Mouse (Mus musculus) heart, postnatal 0 days (tissue): ENCODE data around the gene Hdac7. TPM values are rescaled to one million over a fixed set of nuclear protein-coding genes. Genes with fewer than 3 reads are reported as not detected.
"Not testable (repeated sequence)": the region's sequence is repeated elsewhere in the genome, so short reads cannot be mapped to it uniquely, and the experiment has no call there.

Experiments
- ATAC-seq: fragments of 200-750 bp; cut with Nextera tagmentation; 2 replicates; pipeline ENCODE4 v1.8.0; 2017; ENCODE audit warnings: low read depth, moderate number of reproducible peaks, moderate library complexity; ENCODE audit not compliant: insufficient read depth
- DNase-seq: peaks from one replicate; pipeline ENCODE4 v3.0.0-alpha.2; 2016; ENCODE audit warnings: low spot score
- H3K27ac ChIP-seq: fragments of 300-500 bp; sonication (generic); 2 replicates; pipeline ENCODE4 v1.5.1; 2014; ENCODE audit warnings: low read depth, mild to moderate bottlenecking
- H3K27me3 ChIP-seq: fragments of 300-500 bp; sonication (generic); 2 replicates; pipeline ENCODE4 v1.6.1; 2014; ENCODE audit warnings: low read length, mixed read lengths; ENCODE audit not compliant: control insufficient read depth, insufficient read depth
- H3K36me3 ChIP-seq: fragments of 300-500 bp; sonication (generic); replicated peaks from 2 replicates; pipeline ENCODE4 v1.6.1; 2014; ENCODE audit warnings: low read length, mixed read lengths; ENCODE audit not compliant: control insufficient read depth, insufficient read depth
- H3K4me1 ChIP-seq: fragments of 300-500 bp; sonication (generic); 2 replicates; pipeline ENCODE4 v1.6.1; 2014; ENCODE audit warnings: antibody characterized with exemption; ENCODE audit not compliant: control insufficient read depth, insufficient read depth
- H3K4me2 ChIP-seq: fragments of 300-500 bp; sonication (generic); 2 replicates; pipeline ENCODE4 v1.6.1; 2014; ENCODE audit warnings: low read depth, mild to moderate bottlenecking, low read length, moderate library complexity
- H3K4me3 ChIP-seq: fragments of 300-500 bp; sonication (generic); 2 replicates; pipeline ENCODE4 v1.5.1; 2014; ENCODE audit warnings: low read depth, low read length
- H3K9ac ChIP-seq: fragments of 300-500 bp; sonication (generic); replicated peaks from 2 replicates; pipeline ENCODE4 v1.6.1; 2014; ENCODE audit warnings: low read depth, low read length, mixed read lengths
- H3K9me3 ChIP-seq: fragments of 300-500 bp; sonication (generic); replicated peaks from 2 replicates; pipeline ENCODE4 v1.6.1; 2016; ENCODE audit warnings: low read length; ENCODE audit not compliant: control insufficient read depth
- CTCF ChIP-seq: IDR thresholded peaks from 2 replicates; pipeline ENCODE4 v1.5.1; 2016; ENCODE audit warnings: antibody characterized with exemption, control low read depth, low read depth
- EP300 ChIP-seq: IDR thresholded peaks from 2 replicates; pipeline ENCODE4 v1.6.1; 2016; ENCODE audit warnings: antibody characterized with exemption, low read depth
- WGBS: fragments of 180-500 bp; shearing (Covaris S2); extraction: QIAGEN DNeasy Blood & Tissue Kit; methylation state at CpG from one replicate; pipeline ENCODE4 v1.1.7; 2014; 5-methylcytosine and 5-hydroxymethylcytosine counted together
- polyA plus RNA-seq: library from polyadenylated mRNA; unstranded; fragments of >200 nt; fragmentation: Nextera tagmentation; extraction: Ambion mirVana; gene quantifications from 2 replicates; pipeline ENCODE4 v1.2.1, GENCODE M21; 2015
- total RNA-seq: library from RNA; depleted of rRNA; stranded (reverse); fragments of >200 nt; gene quantifications from 2 replicates; pipeline ENCODE4 v1.2.3, GENCODE M21; 2014; ENCODE audit warnings: low replicate concordance

Gene Hdac7
- total and polyA plus RNA-seq, 2 experiments from 2014 or later, result 15.6 to 34.4 TPM

DNA sequence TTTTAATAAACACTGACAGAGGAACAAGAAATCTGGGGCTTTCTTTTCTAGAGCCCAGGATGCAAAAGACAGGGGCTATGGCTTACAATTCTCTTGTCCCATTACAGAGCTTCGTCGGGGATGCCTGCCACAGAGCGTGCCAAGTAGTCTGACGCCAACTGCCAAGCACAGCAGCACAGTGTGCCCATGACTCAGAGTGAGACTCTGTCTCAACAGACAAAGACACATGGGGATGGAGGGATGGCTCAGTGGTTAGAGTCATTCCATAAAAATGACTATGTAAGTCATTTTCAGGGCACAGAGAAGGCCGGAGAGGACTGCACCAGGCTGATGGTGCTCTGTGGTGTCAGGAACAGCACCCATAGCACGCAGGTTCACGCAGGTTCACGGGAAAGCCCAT is 27.9 kb upstream of the Hdac7 start:
- 0 out of 2 replicates have a peak, but pooled peaks cover 4% of the 10 kb centered on the region for H3K27me3 ChIP-seq
- no peak overlapping the region for H3K4me3 ChIP-seq
- no peak for ATAC-seq
- H3K9me3 ChIP-seq, result no peaks in the 10 kb centered on the region
- no peak overlapping the region for H3K4me2 ChIP-seq
- H3K9ac ChIP-seq, result no peak overlapping the region
- no peaks in the 10 kb centered on the region for H3K4me1 ChIP-seq
- DNase-seq, result no peak
- TF ChIP-seq EP300, result no peak
- TF ChIP-seq CTCF, result no peak
- no peak overlapping the region for H3K27ac ChIP-seq
- H3K36me3 ChIP-seq, result no peaks in the 10 kb centered on the region
- 91% methylated on average over 8 of the region's 8 CpGs for WGBS

DNA sequence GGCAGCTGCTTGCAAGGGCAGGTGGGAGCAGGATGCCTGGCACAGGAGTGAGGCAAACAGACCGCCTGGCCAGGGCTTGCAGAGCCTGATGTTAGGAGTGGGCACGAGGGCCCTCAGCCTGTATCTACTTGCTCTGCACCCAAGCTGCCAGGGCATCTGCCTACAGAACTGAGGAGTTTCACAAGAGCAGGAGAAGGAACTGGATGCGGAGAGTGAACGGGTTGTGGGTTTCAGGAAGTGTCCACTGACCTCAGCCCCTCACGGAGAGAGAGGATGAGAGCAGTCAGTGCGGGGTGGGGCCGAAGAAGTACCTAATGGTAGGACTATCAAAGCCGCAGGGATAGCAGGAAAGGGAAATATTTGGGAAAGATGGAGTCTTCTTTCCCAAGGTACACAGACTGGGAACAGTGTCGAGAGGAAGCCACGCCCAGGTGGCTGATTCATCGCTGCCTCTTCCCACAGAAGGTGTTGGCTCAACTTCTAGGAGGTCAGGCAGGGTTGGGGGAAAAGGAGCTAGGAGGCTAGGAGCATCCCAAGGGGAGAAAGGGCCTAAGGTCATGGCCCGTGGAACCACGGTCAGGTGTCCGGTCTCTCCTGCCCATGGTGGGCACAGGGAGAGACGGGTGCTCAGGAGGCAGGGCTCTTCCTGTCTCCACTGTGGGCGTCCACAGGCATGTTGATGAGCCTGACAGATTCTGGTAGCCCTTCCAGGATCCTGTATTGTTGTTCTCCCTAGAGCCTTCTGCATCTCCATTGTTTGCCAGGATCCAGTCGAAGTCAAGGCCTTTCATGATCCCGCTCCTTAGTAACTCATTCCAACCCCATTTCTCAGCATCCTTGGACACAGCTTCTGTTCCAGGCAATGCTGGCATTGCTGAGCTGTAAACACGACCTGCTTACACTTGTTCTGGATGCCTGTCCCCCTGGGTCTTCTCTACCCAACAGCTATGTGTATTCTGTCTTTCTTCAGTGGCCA is 27.0 kb upstream of the Hdac7 start:
- Histone ChIP-seq H3K4me2 (no peak overlapping the region), H3K4me3 (no peak overlapping the region), H3K36me3 (no peaks in the 10 kb centered on the region), H3K9ac (no peak overlapping the region), H3K27ac (no peak overlapping the region), H3K4me1 (no peaks in the 10 kb centered on the region), H3K9me3 (no peaks in the 10 kb centered on the region), H3K27me3 (0 out of 2 replicates have a peak, but pooled peaks cover 2% of the 10 kb centered on the region)
- ATAC-seq (no peak), DNase-seq (no peak)
- 71% methylated on average over 19 of the region's 19 CpGs for WGBS
- TF ChIP-seq EP300 (no peak), CTCF (no peak)

DNA sequence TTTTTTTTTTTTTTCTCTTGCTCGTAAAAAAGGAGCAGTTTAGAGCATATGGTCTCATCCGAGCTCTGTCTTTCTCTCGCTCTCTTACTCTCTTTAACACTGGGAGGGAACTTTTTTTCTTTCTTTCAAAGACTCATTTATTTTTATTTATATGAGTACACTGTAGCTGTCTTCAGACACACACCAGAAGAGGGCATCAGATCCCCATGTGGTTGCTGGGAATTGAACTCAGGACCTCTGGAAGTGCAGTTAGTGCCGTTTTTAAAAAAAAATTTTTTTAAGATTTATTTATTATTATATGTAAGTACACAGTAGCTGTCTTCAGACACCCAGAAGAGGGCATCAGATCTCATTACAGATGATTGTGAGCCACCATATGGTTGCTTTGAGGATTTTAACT is 25.8 kb upstream of the Hdac7 start:
- WGBS, result 78% methylated on average over 4 of the region's 4 CpGs
- H3K4me2 ChIP-seq, DNase-seq, H3K4me3 ChIP-seq, H3K27me3 ChIP-seq, H3K36me3 ChIP-seq, H3K9ac ChIP-seq, H3K9me3 ChIP-seq, H3K27ac ChIP-seq, H3K4me1 ChIP-seq, ATAC-seq: not testable (repeated sequence)
- TF ChIP-seq CTCF, result 0 out of 2 replicates have a peak, but pooled peaks have one; percentile 5

- no peak for ATAC-seq
- no peaks in the 10 kb centered on the region for H3K27me3 ChIP-seq
- TF ChIP-seq CTCF (no peak), EP300 (no peak)
- no peak for DNase-seq
- H3K9ac ChIP-seq, result no peak overlapping the region
- H3K9me3 ChIP-seq, result no peaks in the 10 kb centered on the region
- H3K4me3 ChIP-seq, result no peak overlapping the region
- H3K4me1 ChIP-seq, result 0 out of 2 replicates have a peak, but pooled peaks cover 3% of the 10 kb centered on the region
- H3K36me3 ChIP-seq, result no peaks in the 10 kb centered on the region
- no peak overlapping the region for H3K4me2 ChIP-seq
- no peak overlapping the region for H3K27ac ChIP-seq
- 79% methylated on average over 6 of the region's 6 CpGs for WGBS
Observed at GRCm38 (mm10) chr15:97868985-97869384, 24.7 kb upstream of the Hdac7 start.

DNA sequence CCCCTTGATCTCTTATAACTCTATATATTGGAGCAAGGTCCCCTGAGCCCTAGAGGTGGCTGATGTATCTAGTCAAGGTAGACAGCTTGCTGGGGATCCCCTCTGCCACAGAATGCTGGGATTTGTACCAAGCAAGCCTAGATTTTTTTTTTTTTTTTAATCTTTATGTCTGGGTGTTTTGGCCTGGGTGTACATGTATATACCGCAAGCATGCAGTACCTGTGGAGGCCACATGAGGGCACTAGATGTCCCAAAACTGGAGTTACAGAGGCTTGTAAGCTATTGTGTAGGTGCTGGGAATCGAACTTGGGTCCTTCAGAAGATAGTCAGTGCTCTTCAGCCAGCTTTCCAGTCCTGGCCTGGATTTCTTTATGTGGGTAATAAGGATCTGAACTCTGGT is 21.7 kb upstream of the Hdac7 start:
- Histone ChIP-seq H3K4me2 (no peak overlapping the region), H3K4me3 (no peak overlapping the region), H3K27me3 (0 out of 2 replicates have a peak, but pooled peaks cover 5% of the 10 kb centered on the region), H3K9me3 (no peaks in the 10 kb centered on the region), H3K36me3 (no peaks in the 10 kb centered on the region), H3K9ac (no peak overlapping the region), H3K27ac (no peak overlapping the region), H3K4me1 (peaks cover 10% of the 10 kb centered on the region)
- WGBS, result 94% methylated on average over 2 of the region's 2 CpGs
- no peak for ATAC-seq
- no peak for DNase-seq
- TF ChIP-seq EP300 (no peak), CTCF (no peak)
